Comparison of ENCODE assay signal across 8 mouse cellular contexts in genomic region chrX:150956016-150956415, GRCm38 (mm10).
DNase-seq lines count a peak whose midpoint lies in the region; ATAC-seq lines count a peak whose summit lies in the region.

No protein-coding gene starts in this region.

- 44% methylated on average over 1 of the region's 1 CpGs for WGBS in kidney, embryonic 16.5 days
- 41% methylated on average over 1 of the region's 1 CpGs for WGBS in forebrain, embryonic 12.5 days
- 39% methylated on average over 1 of the region's 1 CpGs for WGBS in limb, embryonic 10.5 days
- WGBS in neural tube, embryonic 12.5 days, result 44% methylated on average over 1 of the region's 1 CpGs

- peak; percentile 50; the same call in 1 of the 2 replicates for ATAC-seq in kidney, embryonic 16.5 days (ENCODE audit: low FRiP score, low TSS enrichment)
- peak; percentile 33; the same call in 1 of the 2 replicates for ATAC-seq in forebrain, embryonic 12.5 days (ENCODE audit: low FRiP score)
- ATAC-seq in neural tube, embryonic 12.5 days (ENCODE audit: low FRiP score, low read depth), result peak; percentile 27; the same call in 1 of the 2 replicates

- H3K4me1 ChIP-seq in kidney, embryonic 16.5 days (ENCODE audit: insufficient read depth, low read length), result no peaks in the 10 kb centered on the region
- H3K4me1 ChIP-seq in forebrain, embryonic 12.5 days, result no peaks in the 10 kb centered on the region
- 0 out of 2 replicates have a peak, but pooled peaks cover 5% of the 10 kb centered on the region for H3K4me1 ChIP-seq in limb, embryonic 10.5 days
- no peaks in the 10 kb centered on the region for H3K4me1 ChIP-seq in neural tube, embryonic 12.5 days

- H3K27me3 ChIP-seq in kidney, embryonic 16.5 days (ENCODE audit: insufficient read depth, low read length), result no peaks in the 10 kb centered on the region; the same call in 1 of the 2 replicates
- 0 out of 2 replicates have a peak, but pooled peaks cover 4% of the 10 kb centered on the region for H3K27me3 ChIP-seq in forebrain, embryonic 12.5 days
- peaks cover 75% of the 10 kb centered on the region for H3K27me3 ChIP-seq in limb, embryonic 10.5 days (ENCODE audit: low read depth, poor library complexity, severe bottlenecking)
- no peaks in the 10 kb centered on the region for H3K27me3 ChIP-seq in neural tube, embryonic 12.5 days (replicated peaks)

- peak overlapping the region; percentile 75; the same call in 1 of the 2 replicates for H3K27ac ChIP-seq in kidney, embryonic 16.5 days (ENCODE audit: low read length)
- no peak overlapping the region for H3K27ac ChIP-seq in forebrain, embryonic 12.5 days
- peak overlapping the region; percentile 85 for H3K27ac ChIP-seq in limb, embryonic 10.5 days
- H3K27ac ChIP-seq in neural tube, embryonic 12.5 days, result no peak overlapping the region

- peak overlapping the region; percentile 53 for H3K4me2 ChIP-seq in kidney, embryonic 16.5 days (replicated peaks; ENCODE audit: low read depth, low read length)
- H3K4me2 ChIP-seq in forebrain, embryonic 12.5 days, result peak overlapping the region; percentile 40; the same call in 1 of the 2 replicates
- H3K4me2 ChIP-seq in neural tube, embryonic 12.5 days (replicated peaks), result peak overlapping the region; percentile 44

- H3K9ac ChIP-seq in kidney, embryonic 16.5 days (replicated peaks; ENCODE audit: low read length), result no peak overlapping the region
- H3K9ac ChIP-seq in forebrain, embryonic 12.5 days, result no peak overlapping the region
- H3K9ac ChIP-seq in neural tube, embryonic 12.5 days, result no peak overlapping the region

- no peaks in the 10 kb centered on the region for H3K9me3 ChIP-seq in kidney, embryonic 16.5 days (ENCODE audit: low read length)
- no peaks in the 10 kb centered on the region for H3K9me3 ChIP-seq in forebrain, embryonic 12.5 days
- H3K9me3 ChIP-seq in limb, embryonic 10.5 days (replicated peaks), result no peaks in the 10 kb centered on the region
- H3K9me3 ChIP-seq in neural tube, embryonic 12.5 days, result no peaks in the 10 kb centered on the region

- DNase-seq in kidney, adult 11 months, result no peak
- DNase-seq in limb, embryonic 10.5 days (ENCODE audit: low spot score), result no peak
- DNase-seq in ovary, postnatal 14 days (ENCODE audit: low spot score), result no peak
- DNase-seq in left cerebral cortex, adult 18-20 months (ENCODE audit: low spot score in 2 of 2), result no peak
- DNase-seq in kidney, postnatal 14 days, result no peak

- peak overlapping the region; percentile 27 for H3K4me3 ChIP-seq in kidney, embryonic 16.5 days (ENCODE audit: low read length)
- no peak overlapping the region for H3K4me3 ChIP-seq in forebrain, embryonic 12.5 days (replicated peaks)
- H3K4me3 ChIP-seq in limb, embryonic 10.5 days, result no peak overlapping the region
- no peak overlapping the region for H3K4me3 ChIP-seq in neural tube, embryonic 12.5 days

- H3K36me3 ChIP-seq in kidney, embryonic 16.5 days (ENCODE audit: insufficient read depth, low read length), result no peaks in the 10 kb centered on the region
- H3K36me3 ChIP-seq in forebrain, embryonic 12.5 days (replicated peaks), result no peaks in the 10 kb centered on the region
- no peaks in the 10 kb centered on the region for H3K36me3 ChIP-seq in limb, embryonic 10.5 days
- no peaks in the 10 kb centered on the region for H3K36me3 ChIP-seq in neural tube, embryonic 12.5 days

Comparison
In these comparisons a context has a peak if more than half of its experiments do, and no peak if none do; other contexts are left out.
1. H3K27ac ChIP-seq: peak in kidney, embryonic 16.5 days (single experiment) and limb, embryonic 10.5 days (single experiment); none in forebrain, embryonic 12.5 days (single experiment) and neural tube, embryonic 12.5 days (single experiment).
2. Peak in every context shown above with its lines, with median percentiles within 50 percentile points of each other: ATAC-seq and H3K4me2 ChIP-seq.